Comparison of ENCODE assay signal across 18 mouse cellular contexts in genomic region chr6:88158790-88159189, GRCm38 (mm10).
"Had no signal": no experiment of that assay in that cellular context is flagged by ENCODE, and none has a peak within 500 bp of the region (broad histone marks: within the 10 kb centered on the region; RNA-seq: fewer than 3 reads in every experiment).

No protein-coding gene starts in this region.

- H3K27me3 ChIP-seq: liver, embryonic 13.5 days; liver, embryonic 15.5 days; lung, embryonic 15.5 days; midbrain, embryonic 13.5 days; midbrain, embryonic 15.5 days; neural tube, embryonic 12.5 days had no signal

- H3K36me3 ChIP-seq: liver, embryonic 13.5 days; liver, embryonic 15.5 days; lung, embryonic 15.5 days; midbrain, embryonic 13.5 days; midbrain, embryonic 15.5 days; neural tube, embryonic 12.5 days had no signal

- ATAC-seq: liver, postnatal 0 days; lung, postnatal 0 days; midbrain, embryonic 13.5 days; midbrain, embryonic 15.5 days had no signal

- H3K4me3 ChIP-seq: liver, embryonic 13.5 days; liver, embryonic 15.5 days; lung, embryonic 15.5 days; megakaryocyte, embryonic 14.5 days; midbrain, embryonic 13.5 days; midbrain, embryonic 15.5 days; neural tube, embryonic 12.5 days had no signal

- DNase-seq: liver, embryonic 13.5 days; liver, postnatal 0 days; lung, adult 2 months; lung, postnatal 14 days; lung, postnatal 36 days; right cerebral cortex, postnatal 25 days; thymus, adult 2 months; thymus, postnatal 25 days; thymus, postnatal 4 days had no signal

- H3K4me2 ChIP-seq: liver, embryonic 13.5 days; liver, embryonic 15.5 days; lung, embryonic 15.5 days; midbrain, embryonic 11.5 days; midbrain, embryonic 13.5 days; midbrain, embryonic 15.5 days; neural tube, embryonic 12.5 days had no signal

- H3K27ac ChIP-seq: liver, embryonic 13.5 days; liver, embryonic 15.5 days; lung, embryonic 15.5 days; macrophage; midbrain, embryonic 13.5 days; midbrain, embryonic 15.5 days; neural tube, embryonic 12.5 days had no signal

- H3K9ac ChIP-seq: liver, embryonic 13.5 days; liver, embryonic 15.5 days; liver, postnatal 0 days; lung, embryonic 15.5 days; midbrain, embryonic 13.5 days; midbrain, embryonic 15.5 days; neural tube, embryonic 12.5 days had no signal

- H3K4me1 ChIP-seq: lung, embryonic 15.5 days; midbrain, embryonic 13.5 days; midbrain, embryonic 15.5 days; neural tube, embryonic 12.5 days had no signal

- H3K9me3 ChIP-seq: liver, embryonic 13.5 days; liver, embryonic 15.5 days; lung, embryonic 15.5 days; midbrain, embryonic 13.5 days; midbrain, embryonic 15.5 days; neural tube, embryonic 12.5 days had no signal
